Mouse (Mus musculus): Measurements from ENCODE around the gene Tex48. TPM values are rescaled to one million over a fixed set of nuclear protein-coding genes. Genes with fewer than 3 reads are reported as not detected.

The Tex48 gene
- polyA plus RNA-seq, 1 experiment from 2014 or later: not detected

GRCm38 (mm10) chr4:63633181-63633580 lies 11.0 kb upstream of the Tex48 start:
- Histone ChIP-seq H3K4me2 (no peak overlapping the region), H3K36me3 (no peaks in the 10 kb centered on the region), H3K27ac (replicated peaks) (no peak overlapping the region), H3K4me1 (no peaks in the 10 kb centered on the region), H3K4me3 (no peak overlapping the region), H3K9ac (no peak overlapping the region), H3K9me3 (no peaks in the 10 kb centered on the region), H3K27me3 (replicated peaks) (no peaks in the 10 kb centered on the region)
- WGBS: 68% methylated on average over 2 of the region's 2 CpGs
- no peak for ATAC-seq (ENCODE audit: extremely low read depth, insufficient number of reproducible peaks, low FRiP score, low TSS enrichment)

DNA sequence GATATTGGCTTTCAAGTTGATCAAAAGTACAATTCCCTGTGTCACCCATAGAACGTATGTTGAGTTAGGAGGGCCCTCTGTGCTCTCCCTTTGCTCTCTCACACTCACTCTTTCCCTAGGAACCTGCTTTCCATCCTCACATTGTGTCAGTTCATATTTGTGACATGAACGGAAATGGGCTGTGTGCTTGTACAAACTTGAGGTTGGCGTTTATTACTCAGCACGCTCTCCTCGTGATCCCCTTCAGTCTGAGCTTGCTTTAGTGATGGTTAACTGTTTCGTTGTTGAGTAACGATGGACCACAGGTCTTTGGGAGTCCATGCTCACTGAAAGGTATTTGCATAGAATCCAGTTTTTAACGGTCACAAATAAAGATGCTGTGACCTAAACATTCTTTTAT lies 4.9 kb upstream of the Tex48 start:
- H3K36me3 ChIP-seq: no peaks in the 10 kb centered on the region
- ATAC-seq (ENCODE audit: extremely low read depth, insufficient number of reproducible peaks, low FRiP score, low TSS enrichment): no peak
- H3K9me3 ChIP-seq: no peaks in the 10 kb centered on the region
- 77% methylated on average over 8 of the region's 8 CpGs for WGBS
- no peak overlapping the region for H3K27ac ChIP-seq (replicated peaks)
- H3K9ac ChIP-seq: no peak overlapping the region
- H3K4me3 ChIP-seq: no peak overlapping the region
- H3K4me2 ChIP-seq: no peak overlapping the region
- no peaks in the 10 kb centered on the region for H3K4me1 ChIP-seq
- no peaks in the 10 kb centered on the region for H3K27me3 ChIP-seq (replicated peaks)

DNA sequence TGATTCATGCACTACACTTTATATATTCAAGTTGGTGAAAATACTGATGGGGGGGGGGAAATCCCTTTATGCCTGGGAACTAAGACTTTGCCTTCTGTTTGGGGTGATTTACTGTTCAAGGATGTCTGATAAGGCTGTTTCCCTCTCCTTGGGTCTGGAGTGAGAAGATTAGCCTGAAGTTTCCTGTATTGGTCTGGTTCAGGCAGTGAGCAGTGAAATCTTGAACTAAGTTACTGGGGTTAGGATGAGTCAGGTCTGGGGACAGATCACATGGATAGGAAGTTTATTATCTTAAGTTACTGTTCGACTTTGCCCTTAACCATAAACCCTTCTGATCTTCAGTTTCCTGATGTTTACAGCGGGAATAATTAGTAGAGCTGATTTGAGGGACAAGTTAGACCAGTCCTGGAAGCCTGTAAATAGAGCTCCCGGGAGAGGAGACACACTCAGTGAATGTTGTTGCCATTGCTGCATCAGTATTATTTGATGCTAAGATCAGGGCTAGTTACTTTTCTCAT lies 3.4 kb upstream of the Tex48 start:
- Histone ChIP-seq H3K27me3 (replicated peaks) (no peaks in the 10 kb centered on the region), H3K27ac (replicated peaks) (no peak overlapping the region), H3K9me3 (no peaks in the 10 kb centered on the region), H3K36me3 (no peaks in the 10 kb centered on the region), H3K4me1 (no peaks in the 10 kb centered on the region), H3K9ac (no peak overlapping the region), H3K4me3 (no peak overlapping the region), H3K4me2 (no peak overlapping the region)
- no peak for ATAC-seq (ENCODE audit: extremely low read depth, insufficient number of reproducible peaks, low FRiP score, low TSS enrichment)
- whole genome bisulfite sequencing: 38% methylated on average over 3 of the region's 3 CpGs

DNA sequence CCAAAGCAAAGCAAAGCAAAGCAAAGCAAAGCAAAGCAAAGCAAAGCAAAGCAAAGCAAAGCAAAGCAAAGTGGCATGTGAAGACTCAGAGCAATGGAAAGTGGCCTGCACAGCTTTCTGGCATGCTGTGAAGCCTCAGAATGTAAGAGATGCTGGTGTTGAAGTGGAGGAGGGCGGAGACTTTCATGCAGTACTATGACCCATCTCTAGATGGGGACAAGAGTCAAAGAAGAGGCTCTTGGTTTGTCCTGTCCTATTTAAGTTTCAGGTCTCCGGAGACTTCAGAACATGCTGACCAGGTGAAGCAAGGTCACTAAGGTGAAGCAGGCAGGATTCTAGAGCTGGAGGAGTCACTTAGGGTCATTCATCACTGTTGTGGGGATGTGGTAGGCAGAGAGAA lies 367 bp downstream of the Tex48 start:
- H3K27ac ChIP-seq (replicated peaks): no peak overlapping the region
- H3K9ac ChIP-seq: no peak overlapping the region
- ATAC-seq (ENCODE audit: extremely low read depth, insufficient number of reproducible peaks, low FRiP score, low TSS enrichment): no peak
- no peak overlapping the region for H3K4me3 ChIP-seq
- H3K9me3 ChIP-seq: no peaks in the 10 kb centered on the region
- no peak overlapping the region for H3K4me2 ChIP-seq
- H3K27me3 ChIP-seq (replicated peaks): no peaks in the 10 kb centered on the region
- 65% methylated on average over 2 of the region's 2 CpGs for WGBS
- H3K36me3 ChIP-seq: no peaks in the 10 kb centered on the region
- no peaks in the 10 kb centered on the region for H3K4me1 ChIP-seq

- no peaks in the 10 kb centered on the region for H3K27me3 ChIP-seq (replicated peaks)
- no peaks in the 10 kb centered on the region for H3K9me3 ChIP-seq
- no peaks in the 10 kb centered on the region for H3K36me3 ChIP-seq
- H3K27ac ChIP-seq (replicated peaks): no peak overlapping the region
- no peak overlapping the region for H3K4me3 ChIP-seq
- no peak overlapping the region for H3K9ac ChIP-seq
- WGBS: 70% methylated on average over 7 of the region's 7 CpGs
- no peak for ATAC-seq (ENCODE audit: extremely low read depth, insufficient number of reproducible peaks, low FRiP score, low TSS enrichment)
- H3K4me1 ChIP-seq: peaks cover 11% of the 10 kb centered on the region
- H3K4me2 ChIP-seq: no peak overlapping the region
Observed at GRCm38 (mm10) chr4:63608391-63608790, 13.8 kb downstream of the Tex48 start.

DNA sequence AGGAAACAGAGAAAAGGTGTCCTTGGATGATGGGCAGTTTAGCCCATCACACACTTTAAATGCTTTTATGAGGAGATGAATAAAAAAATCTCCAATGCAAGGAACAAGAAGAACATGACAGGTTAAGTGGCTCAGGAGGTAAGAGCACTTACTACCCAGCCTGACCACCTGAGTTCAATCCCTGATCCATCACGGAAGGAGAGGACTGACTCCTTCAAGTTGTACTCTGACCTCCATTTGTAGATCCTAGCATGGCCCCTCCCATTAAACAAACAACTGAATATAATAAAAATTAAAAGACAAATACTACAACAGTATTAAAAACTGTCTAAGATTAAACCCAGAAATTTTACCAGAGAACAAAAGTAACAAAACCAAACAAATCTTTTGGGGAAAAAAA lies 16.3 kb downstream of the Tex48 start:
- Histone ChIP-seq H3K27ac (replicated peaks) (peak overlapping the region; percentile 73), H3K4me2 (no peak overlapping the region), H3K36me3 (no peaks in the 10 kb centered on the region), H3K9ac (no peak overlapping the region), H3K4me3 (no peak overlapping the region), H3K4me1 (peaks cover 11% of the 10 kb centered on the region), H3K27me3 (replicated peaks) (no peaks in the 10 kb centered on the region), H3K9me3 (no peaks in the 10 kb centered on the region)
- no peak for ATAC-seq (ENCODE audit: extremely low read depth, insufficient number of reproducible peaks, low FRiP score, low TSS enrichment)
- WGBS: 63% methylated on average over 1 of the region's 1 CpGs

DNA sequence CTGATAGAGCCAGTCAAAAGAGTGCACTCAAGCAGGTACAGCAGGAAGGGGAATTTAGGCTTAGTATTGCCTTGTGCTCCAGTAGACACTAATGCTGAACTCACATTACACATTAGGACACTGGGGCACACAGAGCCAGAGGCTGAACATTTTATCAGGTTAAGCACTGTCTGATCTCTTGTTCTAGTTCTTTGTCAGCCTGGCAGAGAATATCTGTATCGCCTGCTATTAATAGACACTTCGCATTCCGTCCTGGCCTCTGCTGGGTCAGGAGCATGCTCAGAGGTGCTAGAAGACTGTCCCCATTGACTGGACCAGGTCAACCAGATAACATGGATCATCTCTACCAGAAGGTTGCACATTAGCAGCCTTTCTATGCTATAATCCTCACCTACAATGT lies 16.7 kb downstream of the Tex48 start:
- 46% methylated on average over 3 of the region's 3 CpGs for WGBS
- H3K9ac ChIP-seq: no peak overlapping the region
- peaks cover 11% of the 10 kb centered on the region for H3K4me1 ChIP-seq
- H3K4me3 ChIP-seq: no peak overlapping the region
- H3K9me3 ChIP-seq: no peaks in the 10 kb centered on the region
- no peaks in the 10 kb centered on the region for H3K27me3 ChIP-seq (replicated peaks)
- H3K4me2 ChIP-seq: no peak overlapping the region
- peak; percentile 19; the same call in 1 of the 2 replicates for ATAC-seq (ENCODE audit: extremely low read depth, insufficient number of reproducible peaks, low FRiP score, low TSS enrichment)
- peak overlapping the region; percentile 73 for H3K27ac ChIP-seq (replicated peaks)
- H3K36me3 ChIP-seq: no peaks in the 10 kb centered on the region

DNA sequence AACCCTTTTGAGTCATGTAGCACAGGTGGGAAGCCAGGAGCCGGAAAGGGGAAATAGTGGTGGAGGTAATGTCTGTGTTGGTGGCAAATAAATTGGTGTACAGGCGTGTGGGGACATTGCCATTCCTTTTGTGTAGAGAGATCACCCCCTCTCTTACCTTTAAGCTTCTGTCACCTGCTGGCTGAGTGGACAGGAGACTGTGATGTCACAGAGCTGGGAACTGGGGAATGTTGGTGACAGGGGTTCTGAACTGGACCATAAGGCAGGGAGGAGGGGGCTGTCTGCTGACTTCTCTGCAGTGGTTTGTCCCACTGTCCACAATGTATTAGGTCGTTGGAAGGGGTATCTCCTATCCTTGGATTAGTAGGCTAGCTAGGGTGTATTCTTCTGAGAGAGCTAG lies 17.3 kb downstream of the Tex48 start, which contains the start of gene Gm11213:
Gene Gm11213, minus strand, starts transcription at position 317 of the 400 bp plus-strand sequence.
- Histone ChIP-seq H3K36me3 (no peaks in the 10 kb centered on the region), H3K4me1 (peaks cover 11% of the 10 kb centered on the region), H3K27ac (replicated peaks) (peak within 1 kb of the TSS; percentile 73), H3K4me3 (no peak within 1 kb of the TSS), H3K9ac (no peak within 1 kb of the TSS), H3K9me3 (no peaks in the 10 kb centered on the region), H3K27me3 (replicated peaks) (no peaks in the 10 kb centered on the region), H3K4me2 (no peak within 1 kb of the TSS)
- no peak for ATAC-seq (ENCODE audit: extremely low read depth, insufficient number of reproducible peaks, low FRiP score, low TSS enrichment)
- 78% methylated on average over 3 of the region's 3 CpGs for WGBS

- H3K4me1 ChIP-seq: peaks cover 11% of the 10 kb centered on the region
- H3K4me3 ChIP-seq: no peak overlapping the region
- H3K36me3 ChIP-seq: no peaks in the 10 kb centered on the region
- ATAC-seq (ENCODE audit: extremely low read depth, insufficient number of reproducible peaks, low FRiP score, low TSS enrichment): no peak
- no peak overlapping the region for H3K4me2 ChIP-seq
- no peak overlapping the region for H3K9ac ChIP-seq
- H3K9me3 ChIP-seq: peaks cover 4% of the 10 kb centered on the region; the same call in 1 of the 2 replicates
- H3K27me3 ChIP-seq (replicated peaks): no peaks in the 10 kb centered on the region
- no peak overlapping the region for H3K27ac ChIP-seq (replicated peaks)
Observed at GRCm38 (mm10) chr4:63601263-63601662, 21.0 kb downstream of the Tex48 start.

GRCm38 (mm10) chr4:63600786-63601185 lies 21.4 kb downstream of the Tex48 start:
- no peak for ATAC-seq (ENCODE audit: extremely low read depth, insufficient number of reproducible peaks, low FRiP score, low TSS enrichment)
- Histone ChIP-seq H3K4me3 (no peak overlapping the region), H3K27me3 (replicated peaks) (no peaks in the 10 kb centered on the region), H3K36me3 (no peaks in the 10 kb centered on the region), H3K4me1 (peaks cover 9% of the 10 kb centered on the region), H3K9me3 (peaks cover 4% of the 10 kb centered on the region; the same call in 1 of the 2 replicates), H3K4me2 (no peak overlapping the region), H3K9ac (no peak overlapping the region), H3K27ac (replicated peaks) (no peak overlapping the region)
- 74% methylated on average over 6 of the region's 6 CpGs for WGBS

GRCm38 (mm10) chr4:63596010-63596409 lies 26.2 kb downstream of the Tex48 start:
- 76% methylated on average over 4 of the region's 4 CpGs for WGBS
- Histone ChIP-seq H3K4me1 (peaks cover 16% of the 10 kb centered on the region), H3K9me3 (peaks cover 4% of the 10 kb centered on the region; the same call in 1 of the 2 replicates), H3K36me3 (no peaks in the 10 kb centered on the region), H3K4me2 (no peak overlapping the region), H3K9ac (no peak overlapping the region), H3K27me3 (replicated peaks) (no peaks in the 10 kb centered on the region), H3K27ac (replicated peaks) (no peak overlapping the region), H3K4me3 (no peak overlapping the region)
- no peak for ATAC-seq (ENCODE audit: extremely low read depth, insufficient number of reproducible peaks, low FRiP score, low TSS enrichment)

DNA sequence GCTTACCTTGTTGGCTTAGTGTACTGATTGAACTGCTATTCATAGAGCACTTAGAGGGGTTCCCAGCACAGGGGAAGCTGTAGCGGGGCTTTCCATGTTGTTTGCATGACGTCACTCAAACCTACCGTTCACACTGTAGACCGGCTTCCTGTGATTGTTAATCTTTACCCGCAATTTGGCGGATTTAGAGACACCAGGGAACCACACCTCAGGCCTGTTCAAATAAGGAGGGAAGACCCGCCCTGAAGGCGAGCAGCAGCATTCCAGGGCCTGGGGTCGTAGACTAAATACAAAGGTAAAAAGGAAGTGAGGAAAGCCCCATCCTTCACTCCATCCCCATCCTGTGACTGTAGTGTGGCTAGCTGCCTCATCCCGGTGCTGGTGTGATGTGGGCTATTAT lies 27.0 kb downstream of the Tex48 start:
- Histone ChIP-seq H3K36me3 (no peaks in the 10 kb centered on the region), H3K4me1 (peaks cover 16% of the 10 kb centered on the region), H3K9ac (no peak overlapping the region), H3K4me2 (no peak overlapping the region), H3K27ac (replicated peaks) (no peak overlapping the region), H3K4me3 (no peak overlapping the region), H3K9me3 (peaks cover 4% of the 10 kb centered on the region; the same call in 1 of the 2 replicates), H3K27me3 (replicated peaks) (no peaks in the 10 kb centered on the region)
- 48% methylated on average over 10 of the region's 10 CpGs for WGBS
- ATAC-seq (ENCODE audit: extremely low read depth, insufficient number of reproducible peaks, low FRiP score, low TSS enrichment): no peak

Data from heart, embryonic 13.5 days (tissue).